Mouse (Mus musculus) lung, embryonic 16.5 days (tissue): ENCODE data around the gene Lrrc66. TPM values are rescaled to one million over a fixed set of nuclear protein-coding genes. Genes with fewer than 3 reads are reported as not detected.

ENCODE experiments used
- ATAC-seq: fragments of 200-750 bp; cut with Nextera tagmentation; 2 replicates; pipeline ENCODE4 v1.8.0; 2017; ENCODE audit warnings: low read depth, mild to moderate bottlenecking, moderate library complexity
- H3K27ac ChIP-seq: fragments of 300-500 bp; sonication (generic); 2 replicates; pipeline ENCODE4 v1.5.1; 2014; ENCODE audit warnings: mild to moderate bottlenecking, control low read depth, low read length
- H3K27me3 ChIP-seq: fragments of 300-500 bp; sonication (generic); 2 replicates; pipeline ENCODE4 v1.6.1; 2014; ENCODE audit warnings: low read depth, low read length, mixed read lengths; ENCODE audit not compliant: control insufficient read depth, insufficient read depth
- H3K36me3 ChIP-seq: fragments of 300-500 bp; sonication (generic); 2 replicates; pipeline ENCODE4 v1.6.1; 2014; ENCODE audit warnings: low read length; ENCODE audit not compliant: control insufficient read depth, insufficient read depth
- H3K4me1 ChIP-seq: fragments of 300-500 bp; sonication (generic); replicated peaks from 2 replicates; pipeline ENCODE4 v1.6.1; 2014; ENCODE audit warnings: low read length, mixed read lengths; ENCODE audit not compliant: control insufficient read depth, insufficient read depth
- H3K4me2 ChIP-seq: fragments of 300-500 bp; sonication (generic); 2 replicates; pipeline ENCODE4 v1.6.1; 2014; ENCODE audit warnings: low read depth, low read length, control low read depth
- H3K4me3 ChIP-seq: fragments of 300-500 bp; sonication (generic); 2 replicates; pipeline ENCODE4 v1.5.1; 2014; ENCODE audit warnings: mild to moderate bottlenecking, low read length, control low read depth
- H3K9ac ChIP-seq: fragments of 300-500 bp; sonication (generic); 2 replicates; pipeline ENCODE4 v1.6.1; 2014; ENCODE audit warnings: low read length, control low read depth
- H3K9me3 ChIP-seq: fragments of 300-500 bp; sonication (generic); 2 replicates; pipeline ENCODE4 v1.6.1; 2016; ENCODE audit warnings: low read length; ENCODE audit not compliant: control insufficient read depth
- WGBS: fragments of 180-500 bp; shearing (Covaris S2); extraction: QIAGEN DNeasy Blood & Tissue Kit; methylation state at CpG from one replicate; pipeline ENCODE4 v1.1.7; 2014; 5-methylcytosine and 5-hydroxymethylcytosine counted together
- polyA plus RNA-seq: library from polyadenylated mRNA; unstranded; fragments of >200 nt; fragmentation: Nextera tagmentation; extraction: Ambion mirVana; gene quantifications from 2 replicates; pipeline ENCODE4 v1.2.1, GENCODE M21; 2015

The Lrrc66 gene
- polyA plus RNA-seq, 1 experiment from 2014 or later = not detected

GRCm38 (mm10) chr5:73626842-73627241, 5.5 kb downstream of the Lrrc66 start:
- H3K36me3 ChIP-seq = no peaks in the 10 kb centered on the region
- H3K4me3 ChIP-seq = no peak overlapping the region
- no peak overlapping the region for H3K9ac ChIP-seq
- H3K9me3 ChIP-seq = no peaks in the 10 kb centered on the region
- H3K27me3 ChIP-seq = no peaks in the 10 kb centered on the region
- no peak overlapping the region for H3K27ac ChIP-seq
- no peak overlapping the region for H3K4me2 ChIP-seq
- no peaks in the 10 kb centered on the region for H3K4me1 ChIP-seq
- 78% methylated on average over 7 of the region's 7 CpGs for WGBS
- ATAC-seq = no peak

DNA sequence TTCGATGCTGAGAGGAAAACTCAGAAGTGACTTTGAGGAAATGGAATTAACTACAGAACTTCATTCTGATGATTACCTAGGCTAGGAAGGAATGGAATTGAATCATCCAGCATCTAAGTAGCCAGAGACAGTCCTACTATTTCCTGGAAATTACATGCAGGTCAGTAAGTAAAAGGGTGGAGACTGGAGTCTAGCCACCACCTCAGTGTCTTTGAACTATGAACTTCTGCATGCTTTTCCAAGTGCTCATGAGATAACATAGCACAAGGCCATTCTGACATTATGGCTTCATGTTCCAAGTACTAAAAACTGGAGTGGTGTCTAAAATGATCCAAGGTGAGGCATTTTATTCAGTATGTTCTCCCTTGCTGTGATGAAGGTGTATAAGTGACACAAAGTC, 6.8 kb downstream of the Lrrc66 start:
- no peak for ATAC-seq
- 38% methylated on average over 1 of the region's 1 CpGs for WGBS
- no peak overlapping the region for H3K27ac ChIP-seq
- H3K36me3 ChIP-seq = no peaks in the 10 kb centered on the region
- H3K9me3 ChIP-seq = no peaks in the 10 kb centered on the region
- no peaks in the 10 kb centered on the region for H3K27me3 ChIP-seq
- no peak overlapping the region for H3K4me2 ChIP-seq
- no peak overlapping the region for H3K4me3 ChIP-seq
- H3K9ac ChIP-seq = no peak overlapping the region
- H3K4me1 ChIP-seq = no peaks in the 10 kb centered on the region

- ATAC-seq = no peak
- WGBS = 66% methylated on average over 1 of the region's 1 CpGs
- Histone ChIP-seq H3K4me2 (no peak overlapping the region), H3K4me3 (no peak overlapping the region), H3K9ac (no peak overlapping the region), H3K27me3 (no peaks in the 10 kb centered on the region), H3K36me3 (no peaks in the 10 kb centered on the region), H3K4me1 (no peaks in the 10 kb centered on the region), H3K27ac (no peak overlapping the region), H3K9me3 (no peaks in the 10 kb centered on the region)
Measured at GRCm38 (mm10) chr5:73618969-73619368, 13.4 kb downstream of the Lrrc66 start.

GRCm38 (mm10) chr5:73615211-73615610, 17.1 kb downstream of the Lrrc66 start:
- Histone ChIP-seq H3K9ac (no peak overlapping the region), H3K36me3 (no peaks in the 10 kb centered on the region), H3K4me2 (no peak overlapping the region), H3K4me1 (no peaks in the 10 kb centered on the region), H3K9me3 (no peaks in the 10 kb centered on the region), H3K27me3 (no peaks in the 10 kb centered on the region), H3K27ac (no peak overlapping the region), H3K4me3 (no peak overlapping the region)
- 73% methylated on average over 7 of the region's 7 CpGs for WGBS
- ATAC-seq = no peak

DNA sequence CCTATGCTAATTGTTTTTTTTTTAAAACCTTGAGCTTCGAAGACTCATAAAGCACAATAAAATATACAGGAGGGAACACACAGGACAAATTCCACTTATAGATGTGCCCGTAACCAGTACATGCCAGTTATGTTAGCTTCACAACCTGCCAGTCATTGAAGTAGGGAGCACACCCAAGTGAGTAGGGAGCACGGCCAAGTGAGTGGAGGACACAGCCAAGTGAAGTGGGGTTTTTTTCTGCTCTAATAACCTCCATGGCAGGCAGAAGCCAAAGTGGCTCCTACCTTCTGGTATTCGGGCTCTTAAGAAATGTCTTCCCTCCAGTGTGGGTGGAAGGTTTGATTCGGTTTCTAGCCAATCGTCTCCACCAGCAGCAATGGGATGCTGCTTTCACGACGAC, 19.0 kb downstream of the Lrrc66 start:
- Histone ChIP-seq H3K4me2 (no peak overlapping the region), H3K27me3 (no peaks in the 10 kb centered on the region), H3K9me3 (peaks cover 2% of the 10 kb centered on the region; the same call in 1 of the 2 replicates), H3K9ac (no peak overlapping the region), H3K4me3 (no peak overlapping the region), H3K27ac (no peak overlapping the region), H3K36me3 (no peaks in the 10 kb centered on the region), H3K4me1 (no peaks in the 10 kb centered on the region)
- WGBS = 89% methylated on average over 8 of the region's 8 CpGs
- no peak for ATAC-seq

DNA sequence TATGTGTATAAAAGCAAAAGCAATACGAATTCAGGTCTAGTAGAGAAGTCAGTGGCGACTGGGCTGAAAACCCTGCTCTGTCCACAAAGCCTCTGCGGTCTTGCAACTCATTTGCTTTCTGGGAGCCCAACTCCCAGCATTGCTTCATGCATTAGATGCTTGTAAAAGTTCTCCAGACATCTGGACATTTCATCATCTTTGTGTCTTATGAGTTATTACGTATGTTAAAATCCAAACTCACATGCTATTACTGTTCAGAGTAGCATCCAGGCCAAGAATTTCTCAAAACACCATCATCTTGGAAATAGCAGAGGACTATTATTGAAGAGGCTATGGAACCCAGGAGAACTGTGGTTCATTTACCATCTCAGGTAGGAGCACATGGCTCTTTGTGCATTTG, 21.3 kb downstream of the Lrrc66 start:
- Histone ChIP-seq H3K36me3 (no peaks in the 10 kb centered on the region), H3K4me3 (no peak overlapping the region), H3K4me1 (no peaks in the 10 kb centered on the region), H3K9me3 (peaks cover 2% of the 10 kb centered on the region; the same call in 1 of the 2 replicates), H3K9ac (no peak overlapping the region), H3K4me2 (no peak overlapping the region), H3K27ac (no peak overlapping the region), H3K27me3 (no peaks in the 10 kb centered on the region)
- ATAC-seq = no peak
- WGBS = 88% methylated on average over 4 of the region's 4 CpGs

DNA sequence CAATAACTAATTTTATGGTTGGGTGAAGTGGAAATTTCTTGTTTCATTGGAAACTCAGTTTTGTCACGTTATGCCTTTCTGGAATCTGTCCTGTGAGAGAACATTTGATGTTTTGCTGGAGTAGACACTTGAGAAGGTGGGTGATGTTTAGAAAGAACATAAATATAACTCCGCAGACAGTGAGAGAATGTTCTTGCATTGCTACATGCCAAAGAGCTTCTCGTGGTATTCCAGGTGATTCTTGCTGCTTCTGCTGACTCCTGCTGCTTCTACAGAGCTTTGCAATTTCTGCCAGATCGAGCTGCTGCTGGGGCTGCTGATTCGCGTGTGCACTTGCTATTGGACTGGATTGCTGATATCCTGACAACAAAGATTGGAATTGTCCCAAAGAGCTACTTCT, 27.4 kb downstream of the Lrrc66 start:
- Histone ChIP-seq H3K9me3 (peaks cover 2% of the 10 kb centered on the region; the same call in 1 of the 2 replicates), H3K27me3 (no peaks in the 10 kb centered on the region), H3K4me3 (no peak overlapping the region), H3K36me3 (no peaks in the 10 kb centered on the region), H3K4me2 (no peak overlapping the region), H3K4me1 (no peaks in the 10 kb centered on the region), H3K9ac (no peak overlapping the region), H3K27ac (no peak overlapping the region)
- WGBS = 85% methylated on average over 6 of the region's 6 CpGs
- ATAC-seq = no peak

GRCm38 (mm10) chr5:73604542-73604941, 27.8 kb downstream of the Lrrc66 start:
- 90% methylated on average over 6 of the region's 6 CpGs for WGBS
- Histone ChIP-seq H3K4me2 (no peak overlapping the region), H3K36me3 (no peaks in the 10 kb centered on the region), H3K4me3 (no peak overlapping the region), H3K9ac (no peak overlapping the region), H3K4me1 (no peaks in the 10 kb centered on the region), H3K9me3 (no peaks in the 10 kb centered on the region), H3K27ac (no peak overlapping the region), H3K27me3 (no peaks in the 10 kb centered on the region)
- ATAC-seq = no peak

DNA sequence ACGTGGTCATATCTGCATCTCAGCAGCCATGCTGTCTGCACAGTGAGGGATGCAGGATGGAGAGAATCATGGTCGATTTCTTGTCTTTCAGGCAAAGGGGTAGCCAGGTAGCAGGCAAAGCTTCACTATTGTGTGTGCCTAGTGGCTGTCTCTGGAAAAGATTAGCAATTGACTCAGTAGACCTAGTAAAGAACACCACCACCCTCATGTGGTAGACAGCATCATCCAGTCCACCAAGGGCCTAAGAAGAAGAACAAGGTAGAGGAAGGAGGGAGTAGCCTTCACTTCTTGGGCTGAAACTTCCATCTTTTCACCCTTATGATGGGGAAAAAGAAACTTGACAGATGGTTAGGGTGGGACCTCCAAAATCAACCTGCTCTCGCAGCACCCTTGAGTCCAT, 29.5 kb downstream of the Lrrc66 start:
- ATAC-seq = no peak
- Histone ChIP-seq H3K27me3 (no peaks in the 10 kb centered on the region), H3K27ac (no peak overlapping the region), H3K4me3 (no peak overlapping the region), H3K9me3 (no peaks in the 10 kb centered on the region), H3K4me2 (no peak overlapping the region), H3K9ac (no peak overlapping the region), H3K4me1 (no peaks in the 10 kb centered on the region), H3K36me3 (no peaks in the 10 kb centered on the region)
- 71% methylated on average over 3 of the region's 3 CpGs for WGBS

GRCm38 (mm10) chr5:73601361-73601763, 31.0 kb downstream of the Lrrc66 start:
- no peaks in the 10 kb centered on the region for H3K27me3 ChIP-seq
- WGBS = 80% methylated on average over 8 of the region's 8 CpGs
- H3K27ac ChIP-seq = no peak overlapping the region
- H3K9ac ChIP-seq = no peak overlapping the region
- H3K4me1 ChIP-seq = no peaks in the 10 kb centered on the region
- H3K4me2 ChIP-seq = no peak overlapping the region
- H3K36me3 ChIP-seq = no peaks in the 10 kb centered on the region
- no peaks in the 10 kb centered on the region for H3K9me3 ChIP-seq
- ATAC-seq = no peak
- H3K4me3 ChIP-seq = no peak overlapping the region
